Mouse (Mus musculus) frontal cortex, adult 2 months (tissue): Measurements from ENCODE around the gene Pik3r5. TPM values are rescaled to one million over a fixed set of nuclear protein-coding genes. Genes with fewer than 3 reads are reported as not detected.

Source experiments
- DNase-seq, 2 experiments: peaks; one replicate each; pipeline ENCODE4 v3.0.0; 2022; ENCODE audit warnings: low spot score in 1 of 2; ENCODE audit errors: extremely low spot score in 1 of 2
- polyA plus RNA-seq: library from polyadenylated mRNA; depleted of rRNA; stranded (reverse); fragments of >200 nt; gene quantifications from 2 replicates; pipeline ENCODE4 v1.2.3, GENCODE M21; 2012; rRNA removed

Gene Pik3r5
- 1.5 and 2.0 TPM in 2 replicates for polyA plus RNA-seq

- DNase-seq: peak; percentile 8 to 72
Observed at GRCm38 (mm10) chr11:68431699-68432360, at the start of gene Pik3r5. Pik3r5 (plus strand) TSS chr11:68432121.

GRCm38 (mm10) chr11:68383519-68383918, 48.4 kb upstream of the Pik3r5 start:
- DNase-seq: no peak

- no peak for DNase-seq
Observed at GRCm38 (mm10) chr11:68384131-68384530, 47.8 kb upstream of the Pik3r5 start.

GRCm38 (mm10) chr11:68384592-68385020, 47.3 kb upstream of the Pik3r5 start:
- no peak for DNase-seq

GRCm38 (mm10) chr11:68385021-68385821, 46.7 kb upstream of the Pik3r5 start:
- no peak for DNase-seq

- no peak for DNase-seq
Observed at GRCm38 (mm10) chr11:68385921-68386588, 45.9 kb upstream of the Pik3r5 start.

GRCm38 (mm10) chr11:68386589-68387440, 45.1 kb upstream of the Pik3r5 start:
- DNase-seq: no peak

- DNase-seq: no peak
Observed at GRCm38 (mm10) chr11:68387441-68387760, 44.5 kb upstream of the Pik3r5 start.

- DNase-seq: no peak
Observed at GRCm38 (mm10) chr11:68387971-68388654, 43.8 kb upstream of the Pik3r5 start.

- DNase-seq: no peak
Observed at GRCm38 (mm10) chr11:68388655-68389015, 43.3 kb upstream of the Pik3r5 start.

GRCm38 (mm10) chr11:68389621-68390020, 42.3 kb upstream of the Pik3r5 start:
- DNase-seq: no peak

GRCm38 (mm10) chr11:68390381-68391287, 41.3 kb upstream of the Pik3r5 start:
- DNase-seq: no peak

GRCm38 (mm10) chr11:68393897-68394490, 37.9 kb upstream of the Pik3r5 start:
- DNase-seq: no peak

GRCm38 (mm10) chr11:68394749-68395148, 37.2 kb upstream of the Pik3r5 start:
- DNase-seq: no peak

GRCm38 (mm10) chr11:68395546-68395945, 36.4 kb upstream of the Pik3r5 start:
- DNase-seq: no peak

GRCm38 (mm10) chr11:68398891-68399547, 32.9 kb upstream of the Pik3r5 start:
- no peak for DNase-seq

GRCm38 (mm10) chr11:68399548-68400020, 32.3 kb upstream of the Pik3r5 start:
- DNase-seq: no peak
